Mouse (Mus musculus) A20 (cell line): ENCODE measurements at regions not wholly inside any gene's neighbourhood (a gene's known extent, or its start where the extent isn't known, plus 50 kb on each side); places are given as distances from the start of the nearest gene placed in this dataset.
A peak's percentile ranks its signal among the peaks of the same experiment; 100 is the strongest.

Experiments
- DNase-seq: peaks from one replicate; pipeline ENCODE4 v3.0.0-alpha.2; 2011; ENCODE audit warnings: low read depth, low spot score

DNA sequence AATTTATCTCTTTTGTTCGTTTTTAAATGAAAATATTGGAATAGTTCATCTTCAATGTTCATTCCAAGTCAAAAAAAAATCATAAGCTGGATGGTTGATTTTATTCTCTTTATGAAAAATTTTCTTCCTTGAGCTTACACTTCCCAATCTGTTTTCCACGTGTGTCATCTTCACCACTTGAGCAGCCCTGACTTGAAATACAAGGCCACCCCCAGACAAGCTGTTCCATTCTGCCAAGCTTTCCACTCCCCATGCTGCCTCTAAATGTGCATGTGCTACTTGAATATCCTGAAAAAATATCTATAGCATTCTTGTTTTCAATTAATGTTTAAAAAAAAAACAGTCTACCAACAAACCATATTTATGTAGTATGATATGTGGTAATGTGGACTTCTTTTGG is 693.2 kb downstream of the Basp1 start:
- no peak for DNase-seq

DNA sequence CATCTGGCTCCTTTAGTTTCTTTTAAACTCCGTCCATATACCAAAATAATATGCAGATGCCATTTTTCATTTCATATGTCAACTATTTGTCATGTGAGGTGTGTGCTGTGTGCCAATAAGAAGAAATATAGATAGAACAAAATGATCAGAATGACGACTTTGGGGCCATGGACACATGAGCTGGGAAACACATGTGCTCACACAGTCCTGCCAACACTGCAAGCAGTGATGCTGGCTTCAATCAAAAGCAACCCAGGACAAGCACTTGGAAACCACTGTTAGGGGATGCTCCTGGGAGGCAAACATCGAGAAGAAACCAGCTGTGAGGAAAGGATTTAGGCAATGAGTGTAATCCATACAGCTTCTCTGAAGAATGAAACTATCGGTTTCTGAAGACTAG is 731.4 kb downstream of the Basp1 start:
- no peak for DNase-seq

DNA sequence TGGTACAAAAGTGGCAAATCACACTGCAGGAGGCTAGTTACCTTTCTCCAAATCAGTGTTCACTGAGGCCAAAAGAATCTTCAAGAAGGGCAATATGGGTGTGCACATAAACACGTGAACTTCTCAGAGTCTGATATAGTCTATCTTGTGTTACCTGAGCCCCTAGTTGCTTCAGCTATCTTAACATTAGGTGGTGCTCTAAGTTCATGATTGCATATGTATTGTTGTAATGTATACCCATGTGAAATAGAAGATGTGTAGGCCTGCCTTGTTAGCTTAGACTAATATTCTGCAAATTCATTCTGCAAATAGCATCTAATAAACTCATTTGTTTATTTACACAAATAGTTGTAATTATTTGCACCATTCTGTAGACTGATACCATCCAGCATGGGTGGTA is 764.6 kb downstream of the Basp1 start:
- no peak for DNase-seq

DNA sequence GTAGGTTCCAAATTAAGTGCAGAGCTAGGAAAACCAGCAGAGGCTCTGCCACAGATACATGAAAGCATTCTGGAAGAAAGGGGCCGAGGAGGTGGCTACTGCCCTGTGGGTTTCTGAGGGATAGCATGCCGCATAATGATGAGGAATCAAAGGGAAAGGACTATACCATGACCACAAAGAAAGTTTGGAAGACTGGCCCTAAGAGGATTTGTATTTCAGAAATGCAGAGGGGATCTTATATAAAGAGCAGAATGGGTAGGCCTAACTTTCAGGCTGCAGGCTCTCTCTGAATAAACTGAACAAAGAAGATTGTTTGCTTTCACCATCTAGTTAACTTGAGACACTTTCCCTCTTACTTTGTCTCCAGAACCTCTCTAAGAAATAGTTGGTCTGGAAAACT is 777.9 kb downstream of the Basp1 start:
- DNase-seq = no peak

DNA sequence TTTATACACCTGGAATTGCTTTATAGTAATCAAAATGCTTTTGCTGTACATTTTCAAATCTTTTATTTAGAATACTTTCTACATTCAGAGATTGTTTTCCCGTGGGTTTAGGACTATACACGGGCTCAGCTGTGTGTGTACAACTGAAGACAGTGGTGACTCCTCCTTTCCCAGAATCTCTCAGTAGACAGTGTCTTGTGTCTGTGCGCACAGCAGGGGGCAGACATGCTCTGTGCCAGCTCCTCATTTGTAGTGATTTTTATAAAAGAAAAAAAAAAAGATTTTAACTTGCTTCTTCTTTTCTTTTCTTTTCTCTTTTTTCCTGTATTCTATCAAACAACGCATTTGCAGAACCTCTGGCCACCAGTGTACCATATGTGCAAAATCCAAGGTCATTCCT is 817.3 kb downstream of the Basp1 start:
- peak; percentile 22 for DNase-seq

DNA sequence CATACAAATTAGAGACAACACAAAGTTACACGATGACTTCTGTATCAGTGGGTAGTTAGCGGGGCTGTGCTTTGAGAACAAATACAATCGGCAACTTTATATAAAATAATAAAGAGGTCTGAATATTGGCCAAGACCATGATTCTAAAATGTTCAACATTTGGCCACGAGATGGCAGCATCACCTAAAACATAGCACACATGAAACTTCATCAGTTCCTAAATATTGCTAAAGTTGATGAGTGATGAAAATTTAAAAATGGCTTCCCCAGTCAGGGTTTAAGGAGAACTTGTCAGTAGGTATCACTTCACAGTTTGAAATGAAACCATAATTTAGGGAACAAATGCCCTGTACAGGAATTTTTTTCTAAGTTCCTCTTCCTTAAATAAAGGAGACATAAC is 824.6 kb downstream of the Basp1 start:
- DNase-seq = peak; percentile 58

DNA sequence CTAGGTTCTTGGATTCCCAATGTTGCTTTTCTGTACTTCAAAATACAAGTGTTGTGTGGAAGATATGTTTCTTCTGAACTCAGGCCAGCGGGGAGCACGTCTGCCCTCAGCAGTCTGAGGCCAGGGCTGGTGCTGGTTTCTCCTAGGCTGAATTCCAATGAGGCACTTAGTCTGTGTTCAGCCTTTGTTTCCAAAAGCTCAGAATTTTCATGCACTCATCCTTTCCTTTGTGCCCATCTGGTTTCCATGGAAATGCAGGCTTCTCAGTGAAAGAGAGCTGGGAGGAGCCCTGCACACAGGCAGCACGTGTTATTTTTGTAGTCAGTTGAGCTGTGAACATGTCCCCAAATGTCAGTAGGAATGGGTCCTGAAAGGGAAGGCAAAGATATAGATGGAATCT is 846.6 kb downstream of the Basp1 start:
- no peak for DNase-seq

DNA sequence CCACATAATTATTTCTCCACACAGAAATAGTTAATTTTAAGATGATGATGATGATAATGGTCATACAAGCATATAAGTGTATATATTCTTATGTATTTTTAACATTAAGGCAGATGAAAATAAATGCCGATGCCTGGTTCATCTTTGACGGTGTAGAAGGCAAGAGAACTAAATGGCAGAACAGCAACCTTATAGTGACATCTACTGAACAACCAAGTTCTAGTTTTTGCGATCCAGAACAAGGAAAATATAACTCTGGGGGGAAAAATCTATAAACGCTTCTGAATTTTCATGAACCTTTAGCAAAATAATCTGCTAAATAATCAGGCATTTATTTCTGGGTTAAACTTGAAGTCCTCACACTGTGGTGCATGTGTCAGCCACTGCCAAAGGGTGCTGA is 856.8 kb downstream of the Basp1 start:
- no peak for DNase-seq

DNA sequence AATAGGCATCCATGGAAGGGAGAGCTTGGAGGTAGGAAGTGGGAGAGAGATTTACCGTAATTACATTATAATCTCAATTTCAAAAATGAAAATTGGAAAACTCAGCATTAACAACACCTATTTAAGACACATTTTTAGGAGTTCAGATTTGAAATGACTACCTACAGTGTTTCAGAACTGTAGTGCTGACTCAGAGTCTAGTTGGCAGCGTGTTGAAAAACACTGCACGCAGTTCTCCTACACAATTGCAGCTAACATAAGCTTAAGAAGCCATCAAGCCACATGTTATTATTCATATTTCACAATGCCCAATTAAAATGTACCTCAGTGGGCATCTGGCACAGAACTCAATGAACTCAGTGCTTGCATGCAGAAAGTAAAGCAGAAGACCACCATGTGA is 863.5 kb downstream of the Basp1 start:
- DNase-seq = no peak

DNA sequence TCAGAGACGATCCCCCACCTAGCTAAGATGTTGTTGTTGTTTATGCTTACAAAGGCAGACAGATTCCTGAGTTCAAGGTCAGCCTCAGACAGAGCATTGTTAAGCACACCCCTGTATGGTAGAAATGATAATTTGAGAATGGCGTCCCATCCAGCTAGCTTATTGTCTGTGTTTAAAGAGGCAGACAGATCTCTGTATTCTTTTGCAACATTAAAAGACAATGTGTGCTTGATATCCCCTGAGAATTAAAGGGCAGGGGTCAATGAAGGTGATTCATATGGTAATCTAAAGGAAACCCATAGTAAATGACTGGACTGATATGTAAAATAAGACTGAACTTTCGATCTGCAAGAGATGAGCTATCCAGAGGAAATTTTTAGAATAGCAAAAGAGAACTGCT is 883.5 kb downstream of the Basp1 start:
- DNase-seq = no peak

DNA sequence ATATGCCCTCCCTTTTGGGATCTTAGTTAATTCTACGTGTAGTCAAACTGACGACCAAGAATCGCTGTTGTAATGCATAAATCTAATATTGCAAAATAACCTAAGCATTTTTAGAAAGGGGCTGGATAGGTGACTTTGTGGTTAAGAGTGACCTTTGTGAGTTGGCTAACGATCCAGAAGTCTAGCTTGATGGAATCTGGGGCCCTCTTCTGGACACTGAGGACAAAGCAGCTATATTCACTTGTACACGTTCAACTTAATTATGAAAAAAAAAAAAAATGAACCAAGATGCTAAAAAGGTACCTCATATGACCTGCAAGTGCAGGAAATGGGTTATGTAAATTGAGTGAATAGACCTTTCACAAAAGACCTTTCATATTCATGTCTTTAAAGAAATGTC is 886.2 kb downstream of the Basp1 start:
- DNase-seq = no peak

DNA sequence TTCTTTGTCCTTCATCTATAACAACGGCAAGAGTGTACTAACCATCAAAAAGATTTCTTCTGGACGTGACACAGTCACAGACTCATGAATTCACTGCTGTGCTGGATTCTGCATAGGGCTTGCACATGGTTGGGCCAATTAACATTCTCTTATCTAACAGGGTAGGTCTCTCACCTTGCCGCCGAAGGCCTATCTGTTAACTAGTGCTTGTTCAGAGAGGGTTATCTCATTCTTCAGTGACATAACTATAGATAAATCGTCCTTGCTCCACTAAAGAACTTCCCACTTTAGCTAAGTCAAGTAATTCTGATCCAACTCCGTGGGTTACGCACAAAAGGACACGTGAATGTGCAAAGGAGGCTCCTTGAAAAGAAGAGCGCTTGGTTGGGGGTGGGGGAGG is 899.6 kb downstream of the Basp1 start:
- DNase-seq = no peak

DNA sequence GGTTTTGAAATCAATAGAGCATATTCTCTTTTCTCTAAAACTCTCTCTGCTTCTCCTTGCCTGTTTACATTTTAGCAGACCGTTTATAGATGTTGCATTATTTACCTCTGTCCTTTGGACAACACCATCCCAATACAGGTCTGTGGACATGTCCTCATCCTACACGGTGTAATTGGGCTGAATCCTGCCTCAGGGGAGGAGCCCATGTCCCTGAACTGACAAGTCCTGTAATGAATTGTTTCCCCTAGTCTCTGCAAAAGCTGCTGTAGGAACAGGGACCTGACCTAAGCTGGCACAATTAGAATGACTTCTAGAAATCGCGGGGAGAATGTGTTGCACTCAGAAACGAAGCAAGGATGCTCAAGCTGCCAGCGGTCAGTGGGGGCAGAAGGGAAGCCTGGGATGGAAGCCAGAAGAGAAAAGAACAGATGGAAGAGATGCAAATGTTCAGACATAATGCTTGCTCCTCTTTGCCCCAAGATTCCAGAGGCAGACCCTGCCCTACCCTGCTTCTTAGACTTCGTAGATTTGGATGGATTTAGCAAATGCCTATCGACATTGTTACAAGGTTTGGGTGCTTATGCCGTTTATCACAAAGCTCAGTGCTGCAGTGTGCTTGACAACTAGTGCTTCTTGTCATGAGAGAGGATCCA is 911.5 kb downstream of the Basp1 start:
- DNase-seq = no peak

DNA sequence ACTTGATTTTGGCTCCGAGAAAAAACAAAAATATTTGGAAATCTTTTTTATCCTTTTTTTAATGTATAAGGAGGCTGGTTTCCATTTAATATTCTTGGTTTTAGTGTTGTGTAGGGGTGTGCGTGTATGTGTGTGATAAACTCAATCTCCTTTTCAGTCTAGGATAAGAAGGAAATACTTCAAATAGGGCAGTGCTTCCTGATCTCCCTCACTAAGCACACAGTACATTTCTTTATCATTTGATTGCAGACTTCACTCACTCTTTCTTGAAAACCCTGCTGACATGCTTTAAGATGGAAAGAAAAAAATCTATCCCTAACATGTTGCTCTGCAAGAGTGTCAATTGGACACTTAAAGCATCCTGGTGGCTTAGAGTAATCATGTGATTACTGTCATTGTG is 927.3 kb downstream of the Basp1 start:
- no peak for DNase-seq

DNA sequence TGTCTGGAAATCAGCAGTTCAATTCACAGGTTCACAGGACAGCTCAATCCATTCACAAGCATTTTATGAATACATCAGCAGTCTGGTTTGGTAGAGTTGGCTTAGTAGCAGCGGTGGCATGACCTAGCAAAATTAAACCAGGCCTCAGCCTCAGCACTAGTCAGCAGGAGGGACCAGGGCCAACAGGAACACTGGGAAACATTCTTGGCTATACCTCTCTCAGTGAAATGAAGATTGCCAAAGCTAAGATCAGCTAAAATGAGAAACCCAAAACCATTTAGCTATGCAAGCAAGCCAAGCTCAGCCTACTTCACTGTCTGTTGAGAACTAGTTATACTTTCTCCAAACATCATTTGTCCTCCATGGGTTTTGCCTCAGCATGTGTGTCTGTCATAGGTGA is 945.3 kb downstream of the Basp1 start:
- DNase-seq = no peak

DNA sequence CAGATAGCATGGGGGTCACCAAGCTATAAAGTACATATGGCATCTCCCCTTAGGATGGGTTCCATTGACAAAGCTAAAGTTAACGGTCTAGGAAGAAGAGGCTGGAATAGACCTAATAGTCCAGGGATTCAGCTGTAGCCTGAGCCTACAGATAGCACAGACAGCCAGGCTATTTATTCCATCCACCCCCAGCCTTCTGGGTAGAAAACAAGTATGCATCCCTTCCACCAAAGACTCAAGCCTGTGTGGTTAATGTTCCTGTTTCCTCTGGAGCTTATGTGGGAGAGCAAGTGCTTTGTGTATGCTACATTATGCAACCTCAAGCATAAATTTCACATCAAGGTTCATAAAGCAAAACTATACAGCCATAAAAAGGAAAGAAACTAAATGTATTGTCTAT is 955.8 kb downstream of the Basp1 start:
- DNase-seq = no peak

DNA sequence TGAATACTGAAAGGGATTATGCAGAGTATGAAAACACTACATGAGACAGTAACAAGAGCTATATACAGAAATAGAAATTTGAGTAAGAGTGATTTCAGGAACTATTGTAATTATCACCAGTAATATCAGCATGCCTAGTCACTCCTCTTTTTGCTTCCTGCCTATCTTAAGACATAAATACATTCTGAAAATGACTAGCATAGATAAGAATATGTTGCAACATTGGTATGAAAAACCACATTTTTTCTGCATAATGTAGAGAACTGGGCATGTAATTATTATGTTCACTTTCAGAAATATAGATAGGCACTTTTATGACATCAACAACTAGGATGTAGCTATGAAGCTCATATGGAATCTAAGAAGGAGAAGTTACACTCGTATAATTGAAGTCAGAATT is 980.5 kb downstream of the Basp1 start:
- DNase-seq = no peak

DNA sequence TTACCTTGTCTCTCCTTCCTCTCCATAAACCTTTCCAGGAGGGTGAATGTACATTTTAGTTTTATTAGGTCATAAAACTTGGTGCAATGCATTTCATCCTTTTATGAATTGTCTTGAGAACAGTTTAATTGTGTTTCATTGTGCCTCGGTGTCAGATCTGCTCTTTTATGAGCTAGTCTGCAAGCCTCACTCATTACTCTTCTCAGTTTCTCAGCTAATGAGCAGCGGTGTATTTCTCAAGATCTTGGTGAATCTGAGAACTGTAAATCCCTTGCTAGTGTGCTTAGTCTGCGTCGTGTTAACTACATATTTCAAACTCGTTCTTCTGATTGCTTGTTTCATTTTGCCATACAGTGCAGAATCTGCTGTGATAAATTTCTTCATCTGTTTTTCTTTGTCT is 984.4 kb downstream of the Basp1 start:
- DNase-seq = no peak

DNA sequence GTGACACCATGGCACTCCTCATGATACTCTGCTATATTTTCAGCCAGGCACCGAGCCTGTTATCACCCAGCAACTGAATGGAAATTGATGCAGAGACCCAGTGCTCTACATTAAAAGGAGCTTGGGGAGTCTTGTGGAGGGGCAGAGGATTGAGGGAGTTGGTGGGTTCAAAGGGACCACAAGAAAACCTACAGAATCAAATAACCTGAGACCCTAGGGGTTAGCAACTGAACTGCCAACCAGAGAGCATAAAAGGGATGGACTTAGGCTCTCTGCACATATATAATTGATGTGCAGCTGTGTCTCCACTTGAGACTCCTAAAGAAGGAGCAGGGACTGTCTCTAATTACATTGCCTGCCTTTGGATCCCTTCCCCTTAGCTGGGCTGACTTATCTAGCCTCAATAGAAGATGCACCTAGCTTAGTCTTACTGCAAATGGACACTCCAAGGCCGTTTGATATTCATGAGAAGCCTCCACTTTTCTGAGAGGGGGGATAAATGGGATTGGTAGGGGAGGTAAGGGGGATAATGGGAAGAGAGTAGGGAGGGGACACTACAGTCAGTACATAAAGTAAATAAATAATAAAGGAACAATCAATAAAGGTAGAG is 991.1 kb downstream of the Basp1 start:
- no peak for DNase-seq

DNA sequence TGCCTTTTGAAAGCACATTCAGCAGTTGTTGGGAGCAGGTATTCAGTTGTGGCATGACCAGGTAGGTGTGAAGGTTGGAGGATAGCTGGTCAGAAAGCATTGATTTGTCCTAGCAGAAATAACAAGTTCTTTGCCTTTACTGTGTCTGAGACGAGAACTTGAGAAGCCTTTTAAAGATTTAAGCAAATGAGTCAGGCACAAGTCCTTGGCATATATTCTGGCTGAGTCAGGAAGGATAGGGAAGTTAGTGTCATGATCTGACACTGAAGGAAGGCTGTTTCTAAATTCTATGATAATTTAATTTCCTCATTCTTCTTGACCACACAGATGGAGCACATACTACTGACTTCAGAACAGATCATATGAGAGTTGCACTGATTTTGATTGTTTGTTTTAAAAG is 993.8 kb downstream of the Basp1 start:
- DNase-seq = no peak

DNA sequence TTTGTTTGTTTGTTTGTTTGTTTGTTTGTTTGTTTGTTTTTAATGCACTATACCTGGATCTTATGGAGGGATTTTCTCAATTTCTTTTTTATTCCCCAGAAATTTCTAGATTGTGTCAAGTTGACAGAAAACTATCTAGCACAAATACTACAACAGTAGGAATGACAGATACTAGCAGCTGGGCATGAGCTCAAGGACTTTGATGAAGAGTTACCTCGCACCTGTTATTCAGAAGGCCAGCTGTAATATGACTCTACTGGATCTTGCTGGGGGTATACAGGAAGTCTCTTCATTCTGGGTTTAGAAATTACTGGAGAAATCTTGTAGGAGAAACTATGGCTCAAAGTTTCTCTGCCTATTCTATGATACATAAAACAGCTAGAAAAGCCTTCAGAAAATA is 994.4 kb downstream of the Basp1 start:
- no peak for DNase-seq

DNA sequence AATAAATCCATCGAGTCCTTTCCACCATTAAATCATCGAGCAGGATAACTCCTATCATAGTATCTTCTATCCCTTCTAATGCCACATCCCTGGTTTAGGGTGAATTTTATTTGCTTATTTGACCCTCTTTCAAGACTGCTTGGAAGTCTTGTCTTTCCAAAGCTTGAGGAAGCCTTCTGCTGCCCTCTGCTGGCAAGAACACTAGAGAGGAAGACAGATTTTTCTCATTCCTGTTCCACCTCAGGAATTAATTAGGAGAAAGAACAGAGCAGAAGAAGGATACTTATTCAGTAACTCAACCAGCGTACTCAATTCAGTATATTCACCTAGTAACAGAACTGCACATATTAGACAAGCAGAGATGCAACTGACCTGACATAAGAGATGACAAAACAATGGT is 1005.9 kb downstream of the Basp1 start:
- no peak for DNase-seq

DNA sequence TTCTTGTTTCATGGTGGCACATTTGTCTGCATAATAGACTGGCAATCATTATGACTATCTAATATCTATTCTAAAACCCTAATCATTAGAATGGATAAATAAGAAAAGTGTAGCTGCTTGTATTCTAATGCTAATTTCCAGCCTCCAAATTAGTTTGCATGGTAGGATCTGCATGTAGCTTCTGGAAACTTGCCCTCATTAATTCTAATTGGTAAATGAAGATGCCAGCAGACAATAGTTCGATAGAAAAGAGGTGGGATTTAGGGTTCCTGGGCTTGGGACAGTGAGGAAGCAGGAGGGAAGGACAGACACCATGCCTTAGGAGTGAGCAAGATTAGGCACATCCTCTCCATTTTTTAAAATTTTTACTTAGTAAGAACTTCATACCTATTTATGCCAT is 1008.3 kb downstream of the Basp1 start:
- no peak for DNase-seq

DNA sequence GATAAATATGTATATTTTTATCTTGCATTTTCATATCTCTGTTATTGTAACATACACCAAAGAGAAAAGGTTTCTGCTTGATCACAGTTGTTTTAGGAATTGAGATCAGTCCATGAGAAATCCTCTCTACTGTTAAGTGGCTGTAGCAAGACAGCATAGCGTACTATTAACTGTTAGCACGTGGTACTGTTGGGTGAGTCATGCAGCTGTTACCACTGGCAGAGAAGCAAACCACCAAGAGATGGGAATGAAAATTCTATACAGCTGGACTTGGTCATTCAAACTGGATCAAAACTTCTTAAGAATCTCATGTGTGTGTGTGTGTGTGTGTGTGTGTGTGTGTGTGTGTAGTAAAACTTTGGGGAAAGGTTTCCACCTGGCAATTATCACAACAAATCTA is 1013.5 kb downstream of the Basp1 start:
- no peak for DNase-seq
